Mouse (Mus musculus) C2C12 (cell line): ENCODE data around the gene Efna2.

Experiments
- CEBPB ChIP-seq: IDR thresholded peaks from one replicate; pipeline ENCODE4 v1.6.1; 2011; ENCODE audit warnings: low read depth, mild to moderate bottlenecking, control low read depth, moderate library complexity
- CTCF ChIP-seq: IDR thresholded peaks from one replicate; pipeline ENCODE4 v1.5.1; 2011; ENCODE audit not compliant: control insufficient read depth, insufficient read depth, insufficient read length
- FOSL1 ChIP-seq: IDR thresholded peaks from one replicate; pipeline ENCODE4 v1.8.0; 2011; ENCODE audit warnings: mild to moderate bottlenecking, low read length; ENCODE audit not compliant: poor library complexity, insufficient read depth, severe bottlenecking
- MAX ChIP-seq: IDR thresholded peaks from one replicate; pipeline ENCODE4 v1.6.1; 2011; ENCODE audit warnings: mild to moderate bottlenecking, control low read depth
- MYOG ChIP-seq: IDR thresholded peaks from one replicate; pipeline ENCODE4 v1.6.1; 2011; ENCODE audit not compliant: control insufficient read depth, insufficient read length; ENCODE audit errors: extremely low read depth
- USF1 ChIP-seq: IDR thresholded peaks from one replicate; pipeline ENCODE4 v1.6.1; 2011; ENCODE audit warnings: low read depth, mild to moderate bottlenecking, control low read depth, moderate library complexity

DNA sequence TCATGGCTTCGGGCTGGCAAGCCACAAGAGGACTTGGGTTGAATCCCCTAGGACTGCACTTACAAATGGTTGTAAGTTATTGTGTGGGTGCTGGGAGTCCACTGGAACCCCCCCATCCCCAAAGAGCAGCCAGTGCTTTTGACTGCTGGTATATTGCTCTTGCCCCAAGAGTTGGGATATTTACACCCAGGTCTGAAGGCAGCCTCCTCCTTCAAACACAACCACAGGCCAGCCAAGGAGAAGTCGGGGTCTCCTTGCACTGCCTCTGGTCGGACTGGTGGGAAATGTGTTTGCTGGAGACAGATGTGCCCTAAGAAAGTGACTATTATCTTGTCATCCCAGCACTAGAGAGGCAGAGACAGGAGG, 17.1 kb upstream of the Efna2 start:
- TF ChIP-seq CTCF, result no peak
- TF ChIP-seq CEBPB, result no peak
- TF ChIP-seq MYOG, result no peak
- TF ChIP-seq FOSL1, result no peak
- TF ChIP-seq MAX, result no peak
- TF ChIP-seq USF1, result no peak
